Mouse (Mus musculus): ENCODE results near the gene Ppp1r13b. TPM values are rescaled to one million over a fixed set of nuclear protein-coding genes. Genes with fewer than 3 reads are reported as not detected.

Gene Ppp1r13b
- polyA plus RNA-seq, 1 experiment from 2014 or later: 22.9 TPM

DNA sequence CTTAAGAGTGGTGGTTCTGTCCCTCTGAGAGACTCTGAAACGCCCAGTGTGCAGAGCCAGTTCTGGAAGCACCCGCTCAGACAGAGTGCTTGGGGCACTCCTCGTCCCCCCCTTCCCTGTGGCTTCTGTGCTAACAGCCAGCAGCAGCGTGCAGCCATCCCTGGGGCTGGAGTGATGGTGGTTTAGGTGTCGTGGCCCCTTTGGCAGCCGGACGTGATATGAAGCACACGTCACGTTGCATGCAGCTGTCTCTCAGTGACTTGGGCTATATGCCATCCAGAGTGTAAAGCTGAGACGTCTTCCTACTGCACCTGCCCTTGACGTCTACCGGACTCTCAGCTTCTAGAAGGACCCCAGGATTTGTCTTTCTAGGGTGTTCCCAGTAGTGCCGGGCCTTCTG is 109.4 kb downstream of the Ppp1r13b start:
- Histone ChIP-seq H3K4me1 (no peaks in the 10 kb centered on the region), H3K36me3 (peaks cover 51% of the 10 kb centered on the region), H3K27me3 (replicated peaks) (no peaks in the 10 kb centered on the region), H3K9me3 (no peaks in the 10 kb centered on the region), H3K27ac (no peak overlapping the region), H3K4me2 (no peak overlapping the region), H3K9ac (no peak overlapping the region), H3K4me3 (replicated peaks) (no peak overlapping the region)
- WGBS: 90% methylated on average over 13 of the region's 13 CpGs
- ATAC-seq (ENCODE audit: insufficient read depth, low FRiP score, low read depth): no peak

DNA sequence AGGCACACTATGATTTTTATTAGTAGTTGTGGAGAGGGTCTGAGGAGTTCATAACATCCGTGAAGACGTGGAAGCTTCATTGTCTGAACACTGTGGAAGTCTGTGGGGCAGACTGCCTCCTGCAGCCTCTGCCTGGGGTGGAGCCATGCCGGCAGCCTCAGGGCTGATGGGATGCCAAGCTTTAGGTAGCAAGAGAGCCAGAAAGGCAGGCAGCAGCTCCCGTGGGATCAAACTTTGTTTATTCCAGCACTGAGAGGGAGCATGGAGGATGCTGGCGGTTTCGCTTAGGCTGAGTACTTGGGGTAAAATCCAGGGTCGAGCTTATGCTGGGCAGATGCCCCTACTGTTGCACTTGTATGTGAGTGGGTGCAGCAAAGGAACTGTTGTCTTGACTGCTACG is 110.7 kb downstream of the Ppp1r13b start:
- no peak overlapping the region for H3K4me3 ChIP-seq (replicated peaks)
- H3K27ac ChIP-seq: no peak overlapping the region
- no peak for ATAC-seq (ENCODE audit: insufficient read depth, low FRiP score, low read depth)
- H3K9ac ChIP-seq: no peak overlapping the region
- 82% methylated on average over 8 of the region's 8 CpGs for WGBS
- H3K36me3 ChIP-seq: peaks cover 51% of the 10 kb centered on the region
- H3K9me3 ChIP-seq: no peaks in the 10 kb centered on the region
- H3K27me3 ChIP-seq (replicated peaks): no peaks in the 10 kb centered on the region
- no peak overlapping the region for H3K4me2 ChIP-seq
- H3K4me1 ChIP-seq: no peaks in the 10 kb centered on the region

DNA sequence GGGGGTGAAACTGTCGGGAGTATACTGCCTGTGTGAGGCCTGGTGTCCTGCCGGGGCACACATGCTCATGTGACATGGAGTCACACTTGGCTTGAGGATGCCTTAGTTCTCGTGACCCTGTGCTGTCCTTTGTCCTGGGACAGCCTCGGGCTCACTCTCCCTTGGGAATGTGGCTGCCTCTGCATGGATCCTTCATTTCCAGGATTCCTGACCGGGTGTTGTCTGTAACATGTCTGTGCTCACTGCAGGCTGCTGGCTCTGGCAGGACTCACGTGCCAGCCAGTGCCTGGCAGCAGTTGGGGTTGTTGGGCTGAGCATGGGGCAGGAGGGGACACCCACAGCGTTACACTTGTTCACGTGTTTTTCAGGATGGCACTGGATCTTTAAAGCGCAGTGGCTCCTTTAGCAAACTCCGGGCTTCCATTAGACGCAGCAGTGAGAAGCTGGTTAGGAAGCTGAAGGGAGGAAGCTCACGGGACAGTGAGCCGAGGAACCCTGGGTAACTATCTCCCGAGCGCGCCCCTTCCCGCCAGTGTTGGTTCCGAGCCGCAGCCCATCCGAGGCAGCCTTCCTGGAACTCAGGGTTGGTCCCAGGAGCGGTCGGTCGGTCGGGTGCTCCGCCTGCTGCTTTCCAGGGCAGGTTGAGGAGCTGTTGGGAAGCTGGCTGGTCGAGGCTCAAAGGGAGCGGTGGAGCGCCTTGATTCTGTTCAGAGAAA is 112.6 kb downstream of the Ppp1r13b start:
- Histone ChIP-seq H3K27me3 (replicated peaks) (no peaks in the 10 kb centered on the region), H3K4me2 (no peak overlapping the region), H3K4me1 (no peaks in the 10 kb centered on the region), H3K36me3 (peaks cover 48% of the 10 kb centered on the region), H3K4me3 (replicated peaks) (no peak overlapping the region), H3K9ac (no peak overlapping the region), H3K27ac (no peak overlapping the region), H3K9me3 (no peaks in the 10 kb centered on the region)
- ATAC-seq (ENCODE audit: insufficient read depth, low FRiP score, low read depth): no peak
- 89% methylated on average over 28 of the region's 28 CpGs for WGBS

DNA sequence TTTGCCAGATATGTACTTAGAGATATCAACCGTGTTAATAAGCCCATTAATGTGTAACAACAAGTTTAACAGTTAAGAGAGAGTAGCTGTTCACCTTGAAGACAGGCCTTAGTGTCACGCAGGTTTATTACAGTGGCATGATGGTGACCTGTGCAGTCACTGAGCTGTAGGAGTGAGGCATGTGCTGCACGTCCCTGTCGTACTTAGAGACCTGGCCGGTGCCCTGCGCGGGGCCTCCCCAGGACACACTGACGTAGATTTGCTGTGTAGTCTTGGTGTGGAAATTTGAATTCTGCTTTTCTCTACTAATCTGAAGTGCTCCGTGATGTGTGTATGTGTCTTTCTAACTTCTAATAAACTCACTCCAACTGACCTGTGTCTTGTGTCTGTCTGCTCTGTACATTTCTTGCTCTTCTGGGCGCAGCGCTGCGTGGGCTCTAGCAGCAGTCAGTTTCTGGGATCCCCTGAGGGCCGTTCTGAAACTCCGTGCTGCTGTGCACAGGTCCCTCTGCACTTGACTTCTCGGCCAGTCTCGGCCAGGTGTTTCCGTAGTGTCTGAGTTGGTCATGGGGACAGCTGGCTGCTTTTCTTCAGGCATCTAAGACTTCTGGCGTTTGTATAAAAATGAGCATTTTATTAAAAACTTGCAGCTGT is 113.3 kb downstream of the Ppp1r13b start:
- ATAC-seq (ENCODE audit: insufficient read depth, low FRiP score, low read depth): no peak
- H3K4me3 ChIP-seq (replicated peaks): no peak overlapping the region
- 91% methylated on average over 18 of the region's 18 CpGs for WGBS
- H3K36me3 ChIP-seq: peaks cover 52% of the 10 kb centered on the region
- no peaks in the 10 kb centered on the region for H3K27me3 ChIP-seq (replicated peaks)
- no peak overlapping the region for H3K27ac ChIP-seq
- H3K4me2 ChIP-seq: no peak overlapping the region
- no peaks in the 10 kb centered on the region for H3K9me3 ChIP-seq
- no peak overlapping the region for H3K9ac ChIP-seq
- H3K4me1 ChIP-seq: no peaks in the 10 kb centered on the region

DNA sequence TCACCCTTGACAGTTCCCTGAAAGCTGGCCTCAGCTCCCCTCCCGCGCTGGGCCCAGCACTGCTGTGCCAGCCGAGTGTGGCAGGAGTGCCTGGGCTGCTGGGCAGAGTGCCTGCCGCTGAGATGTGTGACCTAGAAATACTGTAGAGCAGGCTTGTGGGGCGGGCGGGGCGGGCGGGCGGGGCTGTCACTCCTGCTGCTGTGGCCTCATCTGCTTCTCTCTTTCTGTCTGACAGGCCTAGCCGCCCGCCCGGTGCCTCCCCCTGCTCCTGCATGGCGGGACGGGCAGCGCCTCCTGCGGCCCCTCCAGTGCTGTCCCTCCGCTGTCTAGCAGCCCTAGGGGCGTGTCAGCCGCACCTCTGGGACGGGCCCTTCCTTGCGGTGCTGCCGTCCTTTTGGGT is 113.8 kb downstream of the Ppp1r13b start:
- H3K4me3 ChIP-seq (replicated peaks): no peak overlapping the region
- no peak overlapping the region for H3K9ac ChIP-seq
- H3K4me2 ChIP-seq: no peak overlapping the region
- 61% methylated on average over 22 of the region's 22 CpGs for WGBS
- no peak overlapping the region for H3K27ac ChIP-seq
- no peak; the same call in 1 of the 2 replicates for ATAC-seq (ENCODE audit: insufficient read depth, low FRiP score, low read depth)
- H3K27me3 ChIP-seq (replicated peaks): no peaks in the 10 kb centered on the region
- no peaks in the 10 kb centered on the region for H3K9me3 ChIP-seq
- no peaks in the 10 kb centered on the region for H3K4me1 ChIP-seq
- H3K36me3 ChIP-seq: peaks cover 57% of the 10 kb centered on the region

DNA sequence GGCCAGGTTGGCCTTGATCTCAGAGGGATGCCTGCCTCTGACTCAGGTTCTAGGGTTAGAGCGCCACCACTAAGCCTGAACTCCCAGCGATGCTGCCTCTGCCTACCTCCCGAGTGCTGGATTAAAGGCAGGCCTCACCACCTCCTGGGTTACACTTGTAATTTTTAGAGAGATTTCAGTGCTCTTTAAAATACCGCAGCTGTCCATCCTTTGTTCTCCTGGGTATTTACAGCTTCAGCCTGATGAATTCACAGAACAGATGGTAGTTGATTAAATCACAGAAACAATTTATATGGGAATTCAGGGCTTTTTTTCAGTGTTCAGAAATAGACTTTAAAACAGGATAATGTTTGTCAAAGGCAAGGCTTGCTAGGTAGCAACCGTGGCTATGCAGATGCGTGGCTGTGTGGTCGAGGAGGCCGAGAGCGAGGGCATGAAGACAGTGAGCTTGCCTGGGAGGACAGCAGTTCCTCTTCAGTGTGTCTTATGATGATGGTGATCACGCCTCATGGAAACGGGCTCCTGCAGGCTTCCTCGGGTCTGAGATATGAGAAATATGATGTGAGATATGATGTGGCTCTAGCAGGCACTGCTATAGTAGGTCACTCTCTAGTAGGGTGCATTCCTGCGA is 116.3 kb downstream of the Ppp1r13b start:
- no peak for ATAC-seq (ENCODE audit: insufficient read depth, low FRiP score, low read depth)
- Histone ChIP-seq H3K4me3 (replicated peaks) (no peak overlapping the region), H3K9ac (no peak overlapping the region), H3K9me3 (no peaks in the 10 kb centered on the region), H3K4me2 (no peak overlapping the region), H3K27ac (no peak overlapping the region), H3K36me3 (peaks cover 61% of the 10 kb centered on the region), H3K27me3 (replicated peaks) (no peaks in the 10 kb centered on the region), H3K4me1 (no peaks in the 10 kb centered on the region)
- WGBS: 92% methylated on average over 13 of the region's 13 CpGs

DNA sequence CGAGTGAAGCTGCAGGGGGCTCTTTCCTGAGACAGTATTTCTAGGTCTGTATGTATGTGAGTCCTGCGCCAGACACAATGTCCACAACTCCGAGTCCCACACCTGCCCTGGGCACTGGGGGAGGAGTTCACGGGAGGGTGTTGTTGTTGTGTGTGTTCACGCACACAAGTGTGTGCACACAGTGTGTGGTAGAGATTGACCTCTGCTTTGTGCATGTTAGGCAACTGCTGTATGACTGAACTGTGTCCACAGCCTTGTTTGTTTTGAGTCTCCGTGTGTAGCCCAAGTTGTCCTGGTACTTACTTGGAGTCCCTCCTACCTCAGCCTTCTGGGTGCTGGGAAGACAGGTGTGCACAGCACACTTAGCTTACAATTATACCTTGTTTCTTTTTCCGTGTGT is 117.3 kb downstream of the Ppp1r13b start:
- H3K4me3 ChIP-seq (replicated peaks): no peak overlapping the region
- no peak overlapping the region for H3K9ac ChIP-seq
- H3K9me3 ChIP-seq: no peaks in the 10 kb centered on the region
- no peaks in the 10 kb centered on the region for H3K4me1 ChIP-seq
- no peaks in the 10 kb centered on the region for H3K27me3 ChIP-seq (replicated peaks)
- no peak overlapping the region for H3K27ac ChIP-seq
- H3K4me2 ChIP-seq: no peak overlapping the region
- no peak for ATAC-seq (ENCODE audit: insufficient read depth, low FRiP score, low read depth)
- WGBS: 90% methylated on average over 7 of the region's 7 CpGs
- H3K36me3 ChIP-seq: peaks cover 63% of the 10 kb centered on the region

DNA sequence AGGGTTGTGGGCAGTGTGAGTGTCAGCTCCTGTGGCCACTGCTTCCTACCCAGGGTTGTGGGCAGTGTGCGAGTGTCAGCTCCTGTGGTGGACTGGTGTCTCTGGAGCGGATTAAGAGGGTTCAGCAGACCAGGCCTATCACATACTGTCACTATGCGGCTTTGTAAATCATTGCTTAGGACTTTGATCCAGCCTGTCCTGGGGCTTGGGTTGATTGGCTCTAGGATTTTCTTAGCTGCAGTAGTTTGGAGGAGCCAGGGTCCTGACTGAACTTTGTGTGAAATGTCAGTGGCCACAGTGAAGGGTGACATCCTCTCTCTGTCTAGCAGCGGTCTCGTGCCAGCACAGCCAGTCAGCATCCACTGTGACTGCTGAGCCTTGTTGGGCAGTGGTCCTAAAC is 117.8 kb downstream of the Ppp1r13b start:
- H3K4me2 ChIP-seq: no peak overlapping the region
- H3K4me3 ChIP-seq (replicated peaks): no peak overlapping the region
- ATAC-seq (ENCODE audit: insufficient read depth, low FRiP score, low read depth): 0 out of 2 replicates have a peak, but pooled peaks have one; percentile 32
- H3K4me1 ChIP-seq: no peaks in the 10 kb centered on the region
- no peak overlapping the region for H3K27ac ChIP-seq
- H3K36me3 ChIP-seq: peaks cover 63% of the 10 kb centered on the region
- H3K9ac ChIP-seq: no peak overlapping the region
- 90% methylated on average over 5 of the region's 5 CpGs for WGBS
- H3K27me3 ChIP-seq (replicated peaks): no peaks in the 10 kb centered on the region
- no peaks in the 10 kb centered on the region for H3K9me3 ChIP-seq

DNA sequence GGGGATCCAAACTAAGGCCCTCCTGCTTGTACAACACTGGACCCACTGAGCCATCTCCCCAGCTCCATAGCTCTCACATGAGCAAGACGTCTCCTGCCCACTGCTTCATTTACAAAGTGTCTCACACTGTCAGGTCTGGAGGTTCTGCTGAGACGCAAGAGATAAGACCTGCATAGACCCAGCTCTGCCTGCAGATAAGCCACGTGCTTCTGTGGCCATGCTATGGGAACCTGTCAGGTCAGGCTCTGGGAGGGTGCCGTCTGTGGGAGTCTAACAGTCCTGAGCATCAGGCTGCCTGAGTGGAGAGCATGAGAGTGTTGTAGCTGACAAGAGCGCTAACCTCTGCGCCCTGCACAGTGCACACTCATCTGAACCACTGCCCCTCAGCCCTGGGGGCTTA is 120.9 kb downstream of the Ppp1r13b start:
- H3K9me3 ChIP-seq: no peaks in the 10 kb centered on the region
- H3K4me2 ChIP-seq: no peak overlapping the region
- no peak overlapping the region for H3K4me3 ChIP-seq (replicated peaks)
- H3K4me1 ChIP-seq: no peaks in the 10 kb centered on the region
- H3K27ac ChIP-seq: no peak overlapping the region
- peaks cover 69% of the 10 kb centered on the region for H3K36me3 ChIP-seq
- H3K9ac ChIP-seq: no peak overlapping the region
- 83% methylated on average over 6 of the region's 6 CpGs for WGBS
- no peaks in the 10 kb centered on the region for H3K27me3 ChIP-seq (replicated peaks)
- no peak for ATAC-seq (ENCODE audit: insufficient read depth, low FRiP score, low read depth)

DNA sequence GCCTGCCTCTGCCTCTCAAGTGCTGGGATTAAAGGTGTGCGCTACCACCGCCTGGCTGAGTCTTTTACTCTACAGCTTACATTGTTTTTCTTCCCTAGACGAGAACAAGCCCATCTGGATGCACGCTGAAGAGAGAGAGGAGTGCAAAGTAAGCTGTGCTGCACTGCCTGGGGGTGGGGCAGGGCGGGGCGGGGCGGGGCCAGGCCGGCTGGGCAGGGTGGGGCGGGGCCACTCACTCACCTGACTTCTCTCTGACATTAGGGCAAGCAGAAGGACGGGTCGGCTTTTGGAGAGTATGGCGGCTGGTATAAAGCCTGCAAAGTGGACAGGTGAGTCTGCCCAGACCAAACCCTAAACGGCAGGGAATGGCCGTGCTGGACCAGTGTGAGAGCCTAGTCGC is 122.7 kb downstream of the Ppp1r13b start:
- no peaks in the 10 kb centered on the region for H3K27me3 ChIP-seq (replicated peaks)
- H3K36me3 ChIP-seq: peaks cover 69% of the 10 kb centered on the region
- H3K4me1 ChIP-seq: no peaks in the 10 kb centered on the region
- WGBS: 57% methylated on average over 14 of the region's 15 CpGs
- H3K4me3 ChIP-seq (replicated peaks): no peak overlapping the region
- H3K27ac ChIP-seq: no peak overlapping the region
- no peak overlapping the region for H3K9ac ChIP-seq
- no peak overlapping the region for H3K4me2 ChIP-seq
- peak; percentile 57; the same call in 1 of the 2 replicates for ATAC-seq (ENCODE audit: insufficient read depth, low FRiP score, low read depth)
- H3K9me3 ChIP-seq: no peaks in the 10 kb centered on the region

DNA sequence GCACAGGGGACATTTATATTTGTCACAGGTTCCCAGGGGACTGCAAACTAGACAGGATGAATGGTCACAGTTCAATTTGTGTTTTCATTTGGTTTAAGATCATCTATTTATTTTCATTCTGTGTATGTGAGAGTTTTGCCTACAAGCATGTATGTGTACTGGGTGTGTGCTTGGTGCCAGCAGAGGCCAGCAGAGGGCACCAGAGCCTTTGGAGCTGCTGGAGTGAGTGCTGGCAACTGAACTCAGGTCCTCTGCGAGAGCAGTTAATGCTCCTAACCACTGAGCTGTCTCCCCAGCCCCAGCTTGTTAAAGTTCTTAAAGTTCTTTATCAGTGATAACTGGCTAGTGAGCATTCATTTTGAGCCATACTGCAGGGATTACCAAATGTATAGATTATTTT is 128.4 kb downstream of the Ppp1r13b start:
- no peak overlapping the region for H3K9ac ChIP-seq
- H3K4me2 ChIP-seq: no peak overlapping the region
- H3K9me3 ChIP-seq: no peaks in the 10 kb centered on the region
- H3K36me3 ChIP-seq: peaks cover 87% of the 10 kb centered on the region
- ATAC-seq (ENCODE audit: insufficient read depth, low FRiP score, low read depth): no peak
- no peaks in the 10 kb centered on the region for H3K27me3 ChIP-seq (replicated peaks)
- 100% methylated on average over 1 of the region's 1 CpGs for whole genome bisulfite sequencing
- no peak overlapping the region for H3K4me3 ChIP-seq (replicated peaks)
- H3K27ac ChIP-seq: no peak overlapping the region; the same call in 1 of the 2 replicates
- no peaks in the 10 kb centered on the region for H3K4me1 ChIP-seq

Measured in stomach, embryonic 15.5 days (tissue).